ENCODE assay signal across 29 mouse cellular contexts in the genomic region with DNA sequence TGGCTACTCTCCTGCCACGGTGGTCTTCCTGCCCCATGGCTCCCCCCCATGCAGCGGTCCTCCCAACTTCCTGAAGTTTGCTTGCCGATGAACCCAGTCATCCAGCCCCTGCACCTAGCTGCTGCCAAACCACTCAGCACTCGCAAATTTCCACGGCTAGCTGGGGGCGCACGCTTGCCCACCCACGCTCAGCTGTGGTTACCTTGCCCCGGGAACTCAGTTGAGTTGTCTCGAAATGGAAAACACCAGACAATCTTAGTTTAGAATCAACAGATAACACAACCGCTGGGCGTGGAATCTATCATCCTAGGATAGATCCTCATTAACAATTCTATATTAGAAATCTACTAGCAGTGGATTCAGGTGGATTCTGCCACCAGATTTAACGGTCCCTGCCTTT. TPM values are rescaled to one million over a fixed set of nuclear protein-coding genes. Genes with fewer than 3 reads are reported as not detected.
A peak's percentile ranks its signal among the peaks of the same experiment; 100 is the strongest.
DNase-seq lines count a peak whose midpoint lies in the region; ATAC-seq and TF ChIP-seq lines count a peak whose summit lies in the region.
"Had no signal": no experiment of that assay in that cellular context is flagged by ENCODE, and none has a peak within 500 bp of the region (broad histone marks: within the 10 kb centered on the region; RNA-seq: fewer than 3 reads in every experiment).

No protein-coding gene starts in this region.

- H3K4me3 ChIP-seq in G1E (ENCODE audit: low read depth, low read length), result peak overlapping the region; percentile 59; the same call in 1 of the 2 replicates
- H3K4me3 ChIP-seq in midbrain, embryonic 15.5 days, result no peak overlapping the region
- no peak overlapping the region for H3K4me3 ChIP-seq in liver, postnatal 0 days (ENCODE audit: low read depth, low read length)
- no peak overlapping the region for H3K4me3 ChIP-seq in kidney, embryonic 15.5 days (replicated peaks)
- H3K4me3 ChIP-seq: embryonic facial prominence, embryonic 10.5 days; embryonic facial prominence, embryonic 13.5 days; erythroblast, embryonic 14.5 days; forebrain, embryonic 12.5 days; forebrain, embryonic 15.5 days; heart, adult 2 months; heart, embryonic 10.5 days; hindbrain, embryonic 10.5 days; hindbrain, embryonic 13.5 days had no signal

- H3K9me3 ChIP-seq in G1E (replicated peaks), result 0 out of 2 replicates have a peak, but pooled peaks cover 2% of the 10 kb centered on the region
- H3K9me3 ChIP-seq in midbrain, embryonic 15.5 days, result no peaks in the 10 kb centered on the region
- no peaks in the 10 kb centered on the region for H3K9me3 ChIP-seq in liver, postnatal 0 days (ENCODE audit: low read length)
- H3K9me3 ChIP-seq in kidney, embryonic 15.5 days (replicated peaks), result peaks cover 3% of the 10 kb centered on the region; the same call in 1 of the 2 replicates
- H3K9me3 ChIP-seq: embryonic facial prominence, embryonic 10.5 days; embryonic facial prominence, embryonic 13.5 days; forebrain, embryonic 12.5 days; forebrain, embryonic 15.5 days; heart, embryonic 10.5 days; hindbrain, embryonic 10.5 days had no signal

- no peaks in the 10 kb centered on the region for H3K27me3 ChIP-seq in G1E (ENCODE audit: insufficient read depth, low read length)
- H3K27me3 ChIP-seq in midbrain, embryonic 15.5 days (replicated peaks), result no peaks in the 10 kb centered on the region
- H3K27me3 ChIP-seq in liver, postnatal 0 days (ENCODE audit: insufficient read depth, low read length), result no peaks in the 10 kb centered on the region
- no peaks in the 10 kb centered on the region for H3K27me3 ChIP-seq in kidney, embryonic 15.5 days
- H3K27me3 ChIP-seq: embryonic facial prominence, embryonic 13.5 days; forebrain, embryonic 12.5 days; forebrain, embryonic 15.5 days; hindbrain, embryonic 13.5 days; Patski had no signal

- H3K4me1 ChIP-seq in G1E (ENCODE audit: insufficient read depth, low read depth, low read length), result peaks cover 22% of the 10 kb centered on the region
- H3K4me1 ChIP-seq in midbrain, embryonic 15.5 days, result no peaks in the 10 kb centered on the region
- no peaks in the 10 kb centered on the region for H3K4me1 ChIP-seq in liver, postnatal 0 days (ENCODE audit: insufficient read depth)
- H3K4me1 ChIP-seq in kidney, embryonic 15.5 days, result no peaks in the 10 kb centered on the region
- H3K4me1 ChIP-seq: embryonic facial prominence, embryonic 10.5 days; embryonic facial prominence, embryonic 13.5 days; forebrain, embryonic 12.5 days; forebrain, embryonic 15.5 days; heart, embryonic 10.5 days; hindbrain, embryonic 10.5 days; hindbrain, embryonic 13.5 days had no signal

- DNase-seq in heart, adult 11 months, result peak; percentile 86
- no peak for DNase-seq in heart, postnatal 10 days
- DNase-seq in G1E (ENCODE audit: low spot score), result no peak
- no peak for DNase-seq in liver, postnatal 0 days
- DNase-seq: adrenal gland, adult 8-10 months; adrenal gland, postnatal 25 days; cerebellum, adult 11-12 months; cerebellum, adult 8-10 months; cerebellum, postnatal 10 days; cerebellum, postnatal 36 days; embryo, embryonic 11 days; gastrocnemius, postnatal 25 days; heart, adult 2 months; heart, postnatal 36 days had no signal

- no peak for TF ChIP-seq CTCF in G1E (IDR thresholded peaks at IDR 0.05; ENCODE audit: low read depth, low read length)
- no peak for TF ChIP-seq CTCF in liver, postnatal 0 days (IDR thresholded peaks at IDR 0.05; ENCODE audit: low read depth)

- peaks cover 4% of the 10 kb centered on the region for H3K36me3 ChIP-seq in G1E (replicated peaks)
- no peaks in the 10 kb centered on the region for H3K36me3 ChIP-seq in midbrain, embryonic 15.5 days (replicated peaks)
- H3K36me3 ChIP-seq in liver, postnatal 0 days (replicated peaks; ENCODE audit: insufficient read depth, low read length), result no peaks in the 10 kb centered on the region
- no peaks in the 10 kb centered on the region for H3K36me3 ChIP-seq in kidney, embryonic 15.5 days
- H3K36me3 ChIP-seq: embryonic facial prominence, embryonic 10.5 days; embryonic facial prominence, embryonic 13.5 days; forebrain, embryonic 12.5 days; forebrain, embryonic 15.5 days; heart, embryonic 10.5 days; hindbrain, embryonic 10.5 days; hindbrain, embryonic 13.5 days had no signal

- no peak for TF ChIP-seq EP300 in liver, postnatal 0 days (IDR thresholded peaks at IDR 0.05; ENCODE audit: low read depth)

- intact Hi-C loops in heart, postnatal 10 days (cut with DNase I), result no loop called here

- H3K27ac ChIP-seq in midbrain, embryonic 15.5 days, result no peak overlapping the region
- H3K27ac ChIP-seq in liver, postnatal 0 days (ENCODE audit: low read depth), result no peak overlapping the region
- no peak overlapping the region for H3K27ac ChIP-seq in kidney, embryonic 15.5 days
- H3K27ac ChIP-seq: embryonic facial prominence, embryonic 10.5 days; embryonic facial prominence, embryonic 13.5 days; forebrain, embryonic 12.5 days; forebrain, embryonic 15.5 days; heart, adult 2 months; heart, embryonic 10.5 days; hindbrain, embryonic 10.5 days; hindbrain, embryonic 13.5 days had no signal

- 96% methylated on average over 13 of the region's 13 CpGs for WGBS in midbrain, embryonic 15.5 days
- 85% methylated on average over 13 of the region's 13 CpGs for WGBS in liver, postnatal 0 days (ENCODE audit: insufficient replicate concordance)
- 89% methylated on average over 13 of the region's 13 CpGs for WGBS in kidney, embryonic 15.5 days

- H3K4me2 ChIP-seq in midbrain, embryonic 15.5 days, result no peak overlapping the region
- H3K4me2 ChIP-seq in liver, postnatal 0 days (ENCODE audit: low read depth, low read length), result no peak overlapping the region
- H3K4me2 ChIP-seq in kidney, embryonic 15.5 days, result no peak overlapping the region
- H3K4me2 ChIP-seq: embryonic facial prominence, embryonic 13.5 days; forebrain, embryonic 12.5 days; forebrain, embryonic 15.5 days; hindbrain, embryonic 13.5 days had no signal

- ATAC-seq in CD4-positive, CD25-positive, alpha-beta regulatory T cell, adult 4 months, result peak; percentile 61
- no peak for ATAC-seq in G1E (ENCODE audit: extremely low read depth, insufficient number of reproducible peaks, low FRiP score, poor library complexity, severe bottlenecking)
- ATAC-seq in inflammation-experienced regulatory T-cells, adult 6 months, result peak; percentile 69
- no peak for ATAC-seq in midbrain, embryonic 15.5 days (replicated peaks)
- no peak for ATAC-seq in liver, postnatal 0 days
- ATAC-seq in kidney, embryonic 15.5 days (replicated peaks; ENCODE audit: low FRiP score), result no peak
- ATAC-seq: forebrain, embryonic 15.5 days; hindbrain, embryonic 16.5 days; intestine, postnatal 0 days; Patski had no signal

- H3K9ac ChIP-seq in midbrain, embryonic 15.5 days, result no peak overlapping the region
- no peak overlapping the region for H3K9ac ChIP-seq in liver, postnatal 0 days (replicated peaks)
- H3K9ac ChIP-seq in kidney, embryonic 15.5 days, result no peak overlapping the region
- H3K9ac ChIP-seq: embryonic facial prominence, embryonic 13.5 days; forebrain, embryonic 12.5 days; forebrain, embryonic 15.5 days; hindbrain, embryonic 13.5 days had no signal

RNA-seq across cellular contexts. Expression of a gene that starts 33.1 kb away (rescaled TPM):
- total RNA-seq in heart, postnatal 10 days (2021), result 10 to 100 TPM; 52.5 to 75.6 TPM
- polyA plus RNA-seq in CD4-positive, CD25-positive, alpha-beta regulatory T cell, adult 4 months (2017; shearing (Covaris generic)), result 1 to 10 TPM; 3.0 to 5.6 TPM
- total RNA-seq in G1E (2014; fragmentation: Nextera tagmentation), result 20.9 and 24.5 TPM in 2 replicates
- total RNA-seq in G1E (2017), result 27.4 and 30.4 TPM in 2 replicates
- 5.3 and 6.1 TPM in 2 replicates for polyA plus RNA-seq in G1E (2012)
- polyA plus RNA-seq in inflammation-experienced regulatory T-cells, adult 6 months (2017; shearing (Covaris generic)), result 1 to 10 TPM; 2.4 to 4.5 (median 4.1) TPM
- polyA plus RNA-seq in midbrain, embryonic 15.5 days (2015; fragmentation: Nextera tagmentation; extraction: Ambion mirVana), result 11.0 and 11.1 TPM in 2 replicates
- polyA plus RNA-seq in liver, postnatal 0 days (2015; fragmentation: Nextera tagmentation; extraction: Ambion mirVana), result 1.2 and 1.6 TPM in 2 replicates
- polyA plus RNA-seq in kidney, embryonic 15.5 days (2015; fragmentation: Nextera tagmentation; extraction: Ambion mirVana), result 5.5 and 5.9 TPM in 2 replicates

Comparison
In these comparisons a context has a peak if more than half of its experiments do, and no peak if none do; other contexts are left out.
1. ATAC-seq: peak in CD4-positive, CD25-positive, alpha-beta regulatory T cell, adult 4 months (single experiment) and inflammation-experienced regulatory T-cells, adult 6 months (single experiment); none in G1E (single experiment), midbrain, embryonic 15.5 days (single experiment), liver, postnatal 0 days (single experiment) and kidney, embryonic 15.5 days (single experiment).